Mouse (Mus musculus) naive thymus-derived CD4-positive, alpha-beta T cell, adult 5 months (primary cell): ENCODE results near the gene Cables2. TPM values are rescaled to one million over a fixed set of nuclear protein-coding genes. Genes with fewer than 3 reads are reported as not detected.

Experiments
- polyA plus RNA-seq: library from polyadenylated mRNA; unstranded; fragments of 100-300 nt; shearing (Covaris generic); gene quantifications from one replicate; pipeline ENCODE4 v1.2.1, GENCODE M21; 2017

Cables2 gene
- 69.2 TPM for polyA plus RNA-seq

GRCm38 (mm10) chr2:180273394-180274244, at the start of gene Cables2:
Gene Cables2, minus strand, starts transcription at chr2:180273496.

DNA sequence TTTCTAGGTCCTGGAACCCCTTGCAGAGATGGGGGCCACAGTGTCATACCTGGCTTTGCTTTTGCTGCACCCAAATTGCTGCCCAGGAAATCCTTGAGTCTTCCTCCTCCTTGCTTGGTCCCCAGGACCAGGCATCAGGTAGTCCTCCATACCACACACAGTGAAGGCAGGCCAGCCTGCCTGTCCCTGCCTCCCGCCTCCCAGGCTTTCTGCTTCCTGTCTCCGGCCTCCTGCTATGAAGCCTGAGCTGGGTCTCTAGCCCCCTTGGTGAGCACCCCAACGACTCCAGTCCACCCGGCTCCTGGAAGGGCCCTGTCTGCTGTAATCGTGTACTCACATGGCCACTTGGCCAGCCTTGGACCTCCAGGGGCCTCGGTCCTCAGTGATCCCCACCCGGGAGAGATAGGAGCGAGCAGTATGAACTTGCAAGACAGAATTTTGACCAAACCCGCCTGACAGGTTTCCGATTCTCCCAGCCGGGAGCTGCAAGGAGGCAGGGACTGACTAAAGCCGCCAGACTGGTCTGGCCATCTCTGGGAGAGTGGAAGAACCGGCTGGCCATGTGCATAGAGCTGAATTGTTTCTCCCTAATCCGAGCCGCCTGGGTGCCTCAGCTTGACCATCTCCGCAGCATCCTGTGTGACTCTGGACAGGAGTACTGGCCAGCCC, 16.3 kb upstream of the Cables2 start, which contains the start of gene Rbbp8nl:
Rbbp8nl (minus strand) TSS at position 440 of the 669 bp plus-strand sequence.

GRCm38 (mm10) chr2:180257001-180257521, 16.2 kb downstream of the Cables2 start, which contains the start of gene Rps21:
Gene Rps21, plus strand, starts transcription at chr2:180257377.

GRCm38 (mm10) chr2:180225762-180226378, 47.4 kb downstream of the Cables2 start, which contains the start of gene Lama5:
Gene Lama5, minus strand, starts transcription at chr2:180225859.

Other genes with a start within 250 kb of the Cables2 start
- gene Lsm14b, start 248.5 kb downstream of the Cables2 start, polyA plus RNA-seq: 13.1 TPM
- 342 TPM for gene Psma7, start 231.1 kb downstream of the Cables2 start, polyA plus RNA-seq
- 6.4 TPM for gene Ss18l1, start 231.0 kb downstream of the Cables2 start, polyA plus RNA-seq
- gene Mtg2, start 202.9 kb downstream of the Cables2 start, polyA plus RNA-seq: 30.4 TPM
- not detected for gene Hrh3, start 169.0 kb downstream of the Cables2 start, polyA plus RNA-seq
- gene Osbpl2, start 154.2 kb downstream of the Cables2 start, polyA plus RNA-seq: 39.2 TPM
- 197 TPM for gene Adrm1, start 102.0 kb downstream of the Cables2 start, polyA plus RNA-seq
- gene Lama5, start 47.6 kb downstream of the Cables2 start, polyA plus RNA-seq: not detected
- gene Rps21, start 16.1 kb downstream of the Cables2 start, polyA plus RNA-seq: 922 TPM
- 0.20 TPM for gene Rbbp8nl, start 16.4 kb upstream of the Cables2 start, polyA plus RNA-seq
- gene Gata5, start 61.2 kb upstream of the Cables2 start, polyA plus RNA-seq: not detected
- gene Slco4a1, start 182.7 kb upstream of the Cables2 start, polyA plus RNA-seq: 3.9 TPM
- gene Ntsr1, start 226.5 kb upstream of the Cables2 start, polyA plus RNA-seq: not detected